ENCODE assay signal across 18 mouse cellular contexts in the genomic region with DNA sequence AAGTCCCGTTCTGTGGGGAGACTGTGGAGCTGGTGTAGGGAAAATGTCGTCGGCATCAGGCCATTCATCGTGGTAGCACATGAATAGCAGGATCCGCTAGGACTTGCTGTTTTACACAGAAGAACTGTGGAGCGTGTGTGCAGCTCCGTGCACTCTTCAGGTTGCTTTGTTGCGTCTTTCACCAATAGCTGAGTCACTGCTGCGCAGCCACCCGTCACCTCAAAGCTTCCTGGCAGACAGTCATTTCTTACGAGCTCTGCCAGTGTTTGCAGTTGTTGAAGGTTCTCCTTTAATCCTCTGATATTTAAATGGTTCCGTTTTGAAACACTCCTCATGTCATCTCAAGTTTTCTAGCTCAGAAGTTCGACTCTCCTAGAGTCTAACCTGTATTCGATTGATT. TPM values are rescaled to one million over a fixed set of nuclear protein-coding genes. Genes with fewer than 3 reads are reported as not detected.
A peak's percentile ranks its signal among the peaks of the same experiment; 100 is the strongest.
ATAC-seq lines count a peak whose summit lies in the region.
"Had no signal": no experiment of that assay in that cellular context is flagged by ENCODE, and none has a peak within 500 bp of the region (broad histone marks: within the 10 kb centered on the region; RNA-seq: fewer than 3 reads in every experiment).

No protein-coding gene starts in this region.

- peak; percentile 49 for ATAC-seq in common myeloid progenitor, adult 5-6 weeks (replicated peaks; ENCODE audit: low read depth, poor library complexity, severe bottlenecking)
- peak; percentile 25 for ATAC-seq in granulocyte monocyte progenitor cell, adult 5-6 weeks (replicated peaks; ENCODE audit: poor library complexity, severe bottlenecking)
- peak; percentile 62 to 74 for ATAC-seq in hematopoietic stem cell, adult 5-6 weeks (replicated peaks in 1 of 2; ENCODE audit: insufficient read depth in 1 of 2, low FRiP score in 2 of 2, low TSS enrichment in 1 of 2, low read depth in 1 of 2, poor library complexity in 2 of 2, severe bottlenecking in 2 of 2)
- ATAC-seq in megakaryocyte, adult 5-6 weeks (ENCODE audit: poor library complexity, severe bottlenecking): peak; percentile 29; the same call in 1 of the 2 replicates
- ATAC-seq in megakaryocyte progenitor cell, adult 5-6 weeks (replicated peaks; ENCODE audit: poor library complexity): peak; percentile 38
- ATAC-seq in megakaryocyte-erythroid progenitor cell, adult 5-6 weeks (replicated peaks; ENCODE audit: low FRiP score, low TSS enrichment, poor library complexity, severe bottlenecking): peak; percentile 36; the same call in 1 of the 2 replicates
- peak; percentile 32; the same call in 1 of the 2 replicates for ATAC-seq in neutrophil, adult 5-6 weeks (ENCODE audit: extremely low read depth, insufficient number of reproducible peaks, low FRiP score, poor library complexity, severe bottlenecking)

RNA-seq across cellular contexts. Expression of a gene that starts 2.3 kb away (rescaled TPM):
- total RNA-seq in common myeloid progenitor, adult 5-6 weeks (2017): 11.1 and 16.2 TPM in 2 replicates
- total RNA-seq in granulocyte monocyte progenitor cell, adult 5-6 weeks (2014; fragmentation: Nextera tagmentation): 9.1 and 13.7 TPM in 2 replicates
- 7.5 and 10.0 TPM in 2 replicates for total RNA-seq in granulocyte monocyte progenitor cell, adult 5-6 weeks (2017)
- 16.2 and 22.6 TPM in 2 replicates for total RNA-seq in hematopoietic stem cell, adult 5-6 weeks (2017)
- total RNA-seq in megakaryocyte, adult 5-6 weeks (2015): 2.1 and 2.5 TPM in 2 replicates
- 1.1 and 2.5 TPM in 2 replicates for total RNA-seq in megakaryocyte, adult 5-6 weeks (2017)
- total RNA-seq in megakaryocyte progenitor cell, adult 5-6 weeks (2015): 6.3 and 9.7 TPM in 2 replicates
- total RNA-seq in megakaryocyte progenitor cell, adult 5-6 weeks (2017): 8.6 and 10.2 TPM in 2 replicates
- total RNA-seq in megakaryocyte-erythroid progenitor cell, adult 5-6 weeks (2014; fragmentation: Nextera tagmentation): 12.3 and 13.0 TPM in 2 replicates
- total RNA-seq in megakaryocyte-erythroid progenitor cell, adult 5-6 weeks (2017): 8.6 and 10.4 TPM in 2 replicates
- total RNA-seq in neutrophil, adult 5-6 weeks (2017): 8.6 and 8.8 TPM in 2 replicates

RNA-seq across cellular contexts. Expression of a gene that starts 45.2 kb away (rescaled TPM):
- 0.29 TPM in 1 of 2 replicates, not detected in the other for total RNA-seq in common myeloid progenitor, adult 5-6 weeks (2017)
- not detected in 2 replicates for total RNA-seq in granulocyte monocyte progenitor cell, adult 5-6 weeks (2014; fragmentation: Nextera tagmentation)
- total RNA-seq in granulocyte monocyte progenitor cell, adult 5-6 weeks (2017): 0.26 TPM in 1 of 2 replicates, not detected in the other
- not detected in 2 replicates for total RNA-seq in hematopoietic stem cell, adult 5-6 weeks (2017)
- total RNA-seq in megakaryocyte, adult 5-6 weeks (2015): not detected in 2 replicates
- not detected in 2 replicates for total RNA-seq in megakaryocyte, adult 5-6 weeks (2017)
- total RNA-seq in megakaryocyte progenitor cell, adult 5-6 weeks (2015): not detected in 2 replicates
- total RNA-seq in megakaryocyte progenitor cell, adult 5-6 weeks (2017): not detected in 2 replicates
- total RNA-seq in megakaryocyte-erythroid progenitor cell, adult 5-6 weeks (2014; fragmentation: Nextera tagmentation): not detected in 2 replicates
- not detected in 2 replicates for total RNA-seq in megakaryocyte-erythroid progenitor cell, adult 5-6 weeks (2017)
- 0.12 TPM in 1 of 2 replicates, not detected in the other for total RNA-seq in neutrophil, adult 5-6 weeks (2017)
- total RNA-seq: adrenal gland, adult 18-20 months; adrenal gland, adult 2 months; adrenal gland, postnatal 10 days; adrenal gland, postnatal 14 days; adrenal gland, postnatal 25 days; adrenal gland, postnatal 36 days; adrenal gland, postnatal 4 days; CH12.LX; ES-E14; G1E; MEL had no signal

RNA-seq across cellular contexts. Expression of a gene that starts 54.4 kb away (rescaled TPM):
- 0.49 and 5.1 TPM in 2 replicates for total RNA-seq in common myeloid progenitor, adult 5-6 weeks (2017)
- total RNA-seq in granulocyte monocyte progenitor cell, adult 5-6 weeks (2014; fragmentation: Nextera tagmentation): 5.6 and 10.2 TPM in 2 replicates
- 5.9 and 7.8 TPM in 2 replicates for total RNA-seq in granulocyte monocyte progenitor cell, adult 5-6 weeks (2017)
- total RNA-seq in hematopoietic stem cell, adult 5-6 weeks (2017): 2.9 and 8.7 TPM in 2 replicates
- 2.5 and 3.4 TPM in 2 replicates for total RNA-seq in megakaryocyte, adult 5-6 weeks (2015)
- total RNA-seq in megakaryocyte, adult 5-6 weeks (2017): 1.2 and 1.6 TPM in 2 replicates
- 5.6 and 7.4 TPM in 2 replicates for total RNA-seq in megakaryocyte progenitor cell, adult 5-6 weeks (2015)
- total RNA-seq in megakaryocyte progenitor cell, adult 5-6 weeks (2017): 8.0 and 11.4 TPM in 2 replicates
- total RNA-seq in megakaryocyte-erythroid progenitor cell, adult 5-6 weeks (2014; fragmentation: Nextera tagmentation): 12.0 and 16.7 TPM in 2 replicates
- total RNA-seq in megakaryocyte-erythroid progenitor cell, adult 5-6 weeks (2017): 4.3 and 7.7 TPM in 2 replicates
- 13.6 and 15.1 TPM in 2 replicates for total RNA-seq in neutrophil, adult 5-6 weeks (2017)
- total RNA-seq: CH12.LX, ES-E14, MEL had no signal

Comparison
In these comparisons a context has a peak if more than half of its experiments do, and no peak if none do; other contexts are left out.
1. Peak in every context shown above with its lines: ATAC-seq.